Mouse (Mus musculus) embryonic facial prominence, embryonic 14.5 days (tissue): ENCODE measurements around the gene Fam43a. TPM values are rescaled to one million over a fixed set of nuclear protein-coding genes. Genes with fewer than 3 reads are reported as not detected.

Experiments used
- ATAC-seq: fragments of 200-750 bp; cut with Nextera tagmentation; 2 replicates; pipeline ENCODE4 v1.8.0; 2017; ENCODE audit warnings: low read depth, moderate number of reproducible peaks, moderate TSS enrichment
- DNase-seq: peaks from one replicate; pipeline ENCODE4 v3.0.0-alpha.2; 2015; ENCODE audit warnings: low spot score
- H3K27ac ChIP-seq: fragments of 300-500 bp; sonication (generic); replicated peaks from 2 replicates; pipeline ENCODE4 v1.5.1; 2014; ENCODE audit warnings: low read depth, mild to moderate bottlenecking, low read length, moderate library complexity
- H3K27me3 ChIP-seq: fragments of 300-500 bp; sonication (generic); replicated peaks from 2 replicates; pipeline ENCODE4 v1.6.1; 2014; ENCODE audit warnings: low read length; ENCODE audit not compliant: control insufficient read depth, insufficient read depth
- H3K36me3 ChIP-seq: fragments of 300-500 bp; sonication (generic); 2 replicates; pipeline ENCODE4 v1.6.1; 2014; ENCODE audit warnings: low read length, mixed read lengths; ENCODE audit not compliant: control insufficient read depth, insufficient read depth
- H3K4me1 ChIP-seq: fragments of 300-500 bp; sonication (generic); 2 replicates; pipeline ENCODE4 v1.6.1; 2014; ENCODE audit warnings: antibody characterized with exemption, low read length; ENCODE audit not compliant: control insufficient read depth, insufficient read depth
- H3K4me2 ChIP-seq: fragments of 300-500 bp; sonication (generic); 2 replicates; pipeline ENCODE4 v1.6.1; 2014; ENCODE audit warnings: low read depth, mild to moderate bottlenecking, low read length, moderate library complexity, mixed read lengths
- H3K4me3 ChIP-seq: fragments of 300-500 bp; sonication (generic); 2 replicates; pipeline ENCODE4 v1.5.1; 2014; ENCODE audit warnings: low read depth, mild to moderate bottlenecking, low read length
- H3K9ac ChIP-seq: fragments of 300-500 bp; sonication (generic); 2 replicates; pipeline ENCODE4 v1.6.1; 2014; ENCODE audit warnings: low read depth, mild to moderate bottlenecking, low read length, moderate library complexity, mixed read lengths
- H3K9me3 ChIP-seq: fragments of 300-500 bp; sonication (generic); 2 replicates; pipeline ENCODE4 v1.6.1; 2016; ENCODE audit warnings: low read length; ENCODE audit not compliant: control insufficient read depth
- WGBS: fragments of 180-500 bp; shearing (Covaris S2); extraction: QIAGEN DNeasy Blood & Tissue Kit; methylation state at CpG from one replicate; pipeline ENCODE4 v1.1.7; 2014; 5-methylcytosine and 5-hydroxymethylcytosine counted together
- polyA plus RNA-seq: library from polyadenylated mRNA; unstranded; fragments of >200 nt; fragmentation: Nextera tagmentation; extraction: Ambion mirVana; gene quantifications from 2 replicates; pipeline ENCODE4 v1.2.1, GENCODE M21; 2014

Gene Fam43a
- polyA plus RNA-seq, 1 experiment from 2014 or later: 12.1 TPM

GRCm38 (mm10) chr16:30601046-30601832 lies 1.7 kb downstream of the Fam43a start:
- H3K36me3 ChIP-seq: no peaks in the 10 kb centered on the region
- WGBS: 8% methylated on average over 37 of the region's 42 CpGs
- H3K4me2 ChIP-seq: peak overlapping the region; percentile 96
- H3K9ac ChIP-seq: peak overlapping the region; percentile 77
- H3K9me3 ChIP-seq: no peaks in the 10 kb centered on the region
- H3K27ac ChIP-seq: peak overlapping the region; percentile 44
- H3K27me3 ChIP-seq: peaks cover 6% of the 10 kb centered on the region; the same call in 1 of the 2 replicates
- H3K4me1 ChIP-seq: peaks cover 56% of the 10 kb centered on the region
- peak; percentile 65 for DNase-seq
- peak overlapping the region; percentile 61 for H3K4me3 ChIP-seq
- ATAC-seq: no peak

GRCm38 (mm10) chr16:30601946-30602345 lies 2.4 kb downstream of the Fam43a start:
- H3K4me2 ChIP-seq: peak overlapping the region; percentile 96
- no peak for DNase-seq
- H3K36me3 ChIP-seq: no peaks in the 10 kb centered on the region
- peak overlapping the region; percentile 77 for H3K9ac ChIP-seq
- H3K4me1 ChIP-seq: peaks cover 56% of the 10 kb centered on the region
- no peaks in the 10 kb centered on the region for H3K9me3 ChIP-seq
- H3K27ac ChIP-seq: peak overlapping the region; percentile 44
- H3K4me3 ChIP-seq: peak overlapping the region; percentile 61
- peaks cover 6% of the 10 kb centered on the region; the same call in 1 of the 2 replicates for H3K27me3 ChIP-seq
- ATAC-seq: no peak
- 15% methylated on average over 7 of the region's 7 CpGs for WGBS

GRCm38 (mm10) chr16:30602684-30603530 lies 3.4 kb downstream of the Fam43a start:
- DNase-seq (no peak), ATAC-seq (no peak)
- Histone ChIP-seq H3K4me1 (peaks cover 52% of the 10 kb centered on the region), H3K9ac (peak overlapping the region; percentile 46; the same call in 1 of the 2 replicates), H3K9me3 (no peaks in the 10 kb centered on the region), H3K27ac (peak overlapping the region; percentile 76), H3K27me3 (peaks cover 6% of the 10 kb centered on the region; the same call in 1 of the 2 replicates), H3K4me2 (peak overlapping the region; percentile 96), H3K4me3 (peak overlapping the region; percentile 61), H3K36me3 (no peaks in the 10 kb centered on the region)
- WGBS: 29% methylated on average over 18 of the region's 18 CpGs

- WGBS: 36% methylated on average over 9 of the region's 9 CpGs
- peak overlapping the region; percentile 76 for H3K27ac ChIP-seq
- peaks cover 6% of the 10 kb centered on the region; the same call in 1 of the 2 replicates for H3K27me3 ChIP-seq
- no peaks in the 10 kb centered on the region for H3K36me3 ChIP-seq
- peak overlapping the region; percentile 61 for H3K4me3 ChIP-seq
- DNase-seq (peak; percentile 67), ATAC-seq (no peak)
- no peaks in the 10 kb centered on the region for H3K9me3 ChIP-seq
- H3K4me1 ChIP-seq: peaks cover 52% of the 10 kb centered on the region
- peak overlapping the region; percentile 46; the same call in 1 of the 2 replicates for H3K9ac ChIP-seq
- peak overlapping the region; percentile 96 for H3K4me2 ChIP-seq
Observed at GRCm38 (mm10) chr16:30603531-30603842, 4.0 kb downstream of the Fam43a start.

GRCm38 (mm10) chr16:30604061-30604806 lies 4.7 kb downstream of the Fam43a start:
- no peak overlapping the region for H3K4me3 ChIP-seq
- DNase-seq (no peak), ATAC-seq (no peak)
- 63% methylated on average over 16 of the region's 16 CpGs for WGBS
- H3K4me2 ChIP-seq: no peak overlapping the region
- peaks cover 6% of the 10 kb centered on the region; the same call in 1 of the 2 replicates for H3K27me3 ChIP-seq
- no peak overlapping the region for H3K9ac ChIP-seq
- no peaks in the 10 kb centered on the region for H3K36me3 ChIP-seq
- H3K9me3 ChIP-seq: no peaks in the 10 kb centered on the region
- H3K4me1 ChIP-seq: peaks cover 52% of the 10 kb centered on the region
- H3K27ac ChIP-seq: peak overlapping the region; percentile 76; the same call in 1 of the 2 replicates

- Histone ChIP-seq H3K4me3 (no peak overlapping the region), H3K36me3 (no peaks in the 10 kb centered on the region), H3K27me3 (peaks cover 6% of the 10 kb centered on the region; the same call in 1 of the 2 replicates), H3K4me2 (no peak overlapping the region), H3K4me1 (peaks cover 52% of the 10 kb centered on the region), H3K9ac (no peak overlapping the region), H3K9me3 (no peaks in the 10 kb centered on the region), H3K27ac (no peak overlapping the region; the same call in 1 of the 2 replicates)
- WGBS: 50% methylated on average over 7 of the region's 7 CpGs
- DNase-seq (no peak), ATAC-seq (no peak)
Observed at GRCm38 (mm10) chr16:30604807-30605137, 5.2 kb downstream of the Fam43a start.

GRCm38 (mm10) chr16:30605528-30605927 lies 6.0 kb downstream of the Fam43a start:
- Histone ChIP-seq H3K9ac (no peak overlapping the region), H3K36me3 (no peaks in the 10 kb centered on the region), H3K4me3 (no peak overlapping the region), H3K27ac (no peak overlapping the region), H3K9me3 (no peaks in the 10 kb centered on the region), H3K4me1 (peaks cover 52% of the 10 kb centered on the region), H3K27me3 (peaks cover 6% of the 10 kb centered on the region; the same call in 1 of the 2 replicates), H3K4me2 (no peak overlapping the region)
- DNase-seq (no peak), ATAC-seq (no peak)
- WGBS: 24% methylated on average over 6 of the region's 6 CpGs

- Histone ChIP-seq H3K4me1 (peaks cover 29% of the 10 kb centered on the region), H3K4me3 (no peak overlapping the region), H3K9ac (no peak overlapping the region), H3K27me3 (no peaks in the 10 kb centered on the region), H3K27ac (no peak overlapping the region), H3K4me2 (no peak overlapping the region), H3K9me3 (no peaks in the 10 kb centered on the region), H3K36me3 (no peaks in the 10 kb centered on the region)
- DNase-seq (no peak), ATAC-seq (no peak)
- WGBS: 85% methylated on average over 3 of the region's 3 CpGs
Observed at GRCm38 (mm10) chr16:30607868-30608267, 8.3 kb downstream of the Fam43a start.
